Mouse (Mus musculus) ES-Bruce4 (cell line): ENCODE data around the gene Tnni3k. TPM values are rescaled to one million over a fixed set of nuclear protein-coding genes. Genes with fewer than 3 reads are reported as not detected.

Experiments
- H3K27ac ChIP-seq: 2 replicates; pipeline ENCODE4 v1.5.1; 2012; ENCODE audit warnings: low read length, inconsistent platforms; ENCODE audit not compliant: insufficient read depth
- H3K27me3 ChIP-seq: 2 replicates; pipeline ENCODE4 v1.6.1; 2012; ENCODE audit warnings: mild to moderate bottlenecking, low read length, inconsistent platforms; ENCODE audit not compliant: control insufficient read depth, poor library complexity, insufficient read depth, severe bottlenecking
- H3K36me3 ChIP-seq: 2 replicates; pipeline ENCODE4 v1.6.1; 2012; ENCODE audit warnings: inconsistent platforms, mild to moderate bottlenecking, low read length, moderate library complexity; ENCODE audit not compliant: control insufficient read depth, poor library complexity, insufficient read depth, severe bottlenecking
- H3K4me1 ChIP-seq: one replicate; pipeline ENCODE4 v1.8.1; 2011; ENCODE audit warnings: low read length; ENCODE audit not compliant: control insufficient read depth, insufficient read depth
- H3K4me3 ChIP-seq: 2 replicates; pipeline ENCODE4 v1.5.1; 2011; ENCODE audit warnings: low read depth, mild to moderate bottlenecking, low read length
- H3K9ac ChIP-seq: 2 replicates; pipeline ENCODE4 v1.6.1; 2012; ENCODE audit warnings: low read depth, mild to moderate bottlenecking, inconsistent platforms; ENCODE audit not compliant: poor library complexity, severe bottlenecking
- H3K9me3 ChIP-seq: replicated peaks from 2 replicates; pipeline ENCODE4 v1.6.1; 2012; ENCODE audit warnings: mild to moderate bottlenecking, low read length, inconsistent platforms; ENCODE audit not compliant: control insufficient read depth, poor library complexity, insufficient read depth, severe bottlenecking
- CTCF ChIP-seq: IDR thresholded peaks from one replicate; pipeline ENCODE4 v1.8.1; 2011; ENCODE audit warnings: low read depth, low read length
- EP300 ChIP-seq: IDR thresholded peaks from 2 replicates; pipeline ENCODE4 v1.6.1; 2011; ENCODE audit warnings: low read depth, low read length; ENCODE audit not compliant: insufficient read depth
- POLR2A ChIP-seq: IDR thresholded peaks from one replicate; pipeline ENCODE4 v1.8.1; 2011; ENCODE audit warnings: low read length; ENCODE audit not compliant: insufficient read depth
- polyA plus RNA-seq: library from polyadenylated mRNA; stranded (reverse); fragments of >200 nt; gene quantifications from 2 replicates; pipeline ENCODE4 v1.2.4, GENCODE M21; 2011; ENCODE audit warnings: low read depth; ENCODE audit not compliant: missing spikeins, insufficient read depth, insufficient read length

The Tnni3k gene
- polyA plus RNA-seq, 1 experiment, result not detected

- Histone ChIP-seq H3K9ac (no peak overlapping the region), H3K36me3 (no peaks in the 10 kb centered on the region)
- TF ChIP-seq EP300 (no peak), CTCF (no peak), POLR2A (no peak)
Measured at GRCm38 (mm10) chr3:154800454-154800853, 254.8 kb downstream of the Tnni3k start.

DNA sequence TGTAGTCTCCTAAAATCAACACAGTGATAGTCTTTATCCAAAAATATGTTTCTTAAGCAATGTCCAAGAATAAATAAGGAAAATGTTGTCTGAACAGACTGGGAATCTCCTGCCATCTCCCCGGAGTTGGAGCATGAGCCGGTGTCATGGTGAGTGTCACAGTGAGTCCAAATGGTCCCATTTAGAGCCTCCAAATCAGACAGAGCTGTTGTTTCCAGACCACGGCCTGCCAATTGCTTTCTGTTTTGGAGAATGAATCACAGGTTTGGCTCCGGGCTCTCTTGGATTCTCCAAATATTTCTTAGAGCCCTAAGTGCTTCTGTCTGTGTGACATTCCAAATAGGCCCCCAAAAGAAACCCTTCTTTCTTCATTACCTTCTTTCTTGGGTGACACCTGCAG lies 256.4 kb downstream of the Tnni3k start:
- H3K27ac ChIP-seq, result no peak overlapping the region
- H3K4me3 ChIP-seq, result no peak overlapping the region
- H3K36me3 ChIP-seq, result no peaks in the 10 kb centered on the region
- no peak overlapping the region for H3K9ac ChIP-seq
- H3K4me1 ChIP-seq, result no peaks in the 10 kb centered on the region
- H3K27me3 ChIP-seq, result no peaks in the 10 kb centered on the region
- H3K9me3 ChIP-seq, result no peaks in the 10 kb centered on the region
- TF ChIP-seq CTCF (no peak), POLR2A (no peak), EP300 (no peak)

More at GRCm38 (mm10) chr3:154800454-154800853, 254.8 kb downstream of the Tnni3k start:
- Histone ChIP-seq H3K4me3 (no peak overlapping the region), H3K9me3 (no peaks in the 10 kb centered on the region), H3K27ac (no peak overlapping the region), H3K27me3 (no peaks in the 10 kb centered on the region), H3K4me1 (no peaks in the 10 kb centered on the region)

DNA sequence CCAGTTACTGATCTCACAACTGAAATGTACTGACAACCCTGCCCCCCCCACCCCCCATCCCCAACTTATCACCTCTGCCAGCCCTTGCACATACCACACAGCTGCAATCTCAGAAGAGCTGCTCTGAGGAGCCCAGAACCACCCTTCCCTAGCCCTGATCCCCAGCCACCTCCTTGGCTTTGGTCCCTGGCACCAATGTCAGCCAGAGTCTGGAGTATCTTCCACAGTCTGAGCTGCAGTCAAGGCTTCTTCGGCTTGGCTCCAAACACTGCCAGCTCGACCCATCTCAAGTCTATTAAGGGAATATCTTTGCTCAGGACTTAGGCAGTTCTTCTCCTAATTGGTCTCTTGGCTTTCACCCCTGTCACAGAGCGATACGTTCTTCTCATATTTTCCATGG lies 261.6 kb downstream of the Tnni3k start:
- Histone ChIP-seq H3K4me3 (no peak overlapping the region), H3K27me3 (no peaks in the 10 kb centered on the region), H3K9ac (no peak overlapping the region), H3K27ac (no peak overlapping the region), H3K4me1 (no peaks in the 10 kb centered on the region), H3K36me3 (no peaks in the 10 kb centered on the region), H3K9me3 (no peaks in the 10 kb centered on the region)
- no peak for TF ChIP-seq CTCF
- TF ChIP-seq POLR2A, result no peak
- TF ChIP-seq EP300, result no peak

GRCm38 (mm10) chr3:154787611-154788010 lies 267.6 kb downstream of the Tnni3k start:
- no peak overlapping the region for H3K9ac ChIP-seq
- no peaks in the 10 kb centered on the region for H3K9me3 ChIP-seq
- no peak for TF ChIP-seq POLR2A
- no peak for TF ChIP-seq EP300
- no peak for TF ChIP-seq CTCF
- H3K27me3 ChIP-seq, result no peaks in the 10 kb centered on the region
- no peak overlapping the region for H3K4me3 ChIP-seq
- no peaks in the 10 kb centered on the region for H3K4me1 ChIP-seq
- H3K36me3 ChIP-seq, result no peaks in the 10 kb centered on the region
- no peak overlapping the region for H3K27ac ChIP-seq

- Histone ChIP-seq H3K9ac (no peak overlapping the region), H3K4me1 (no peaks in the 10 kb centered on the region), H3K27ac (no peak overlapping the region), H3K27me3 (no peaks in the 10 kb centered on the region), H3K9me3 (no peaks in the 10 kb centered on the region), H3K4me3 (no peak overlapping the region), H3K36me3 (no peaks in the 10 kb centered on the region)
- no peak for TF ChIP-seq EP300
- TF ChIP-seq POLR2A, result no peak
- TF ChIP-seq CTCF, result no peak
Measured at GRCm38 (mm10) chr3:154786354-154786753, 268.9 kb downstream of the Tnni3k start.

DNA sequence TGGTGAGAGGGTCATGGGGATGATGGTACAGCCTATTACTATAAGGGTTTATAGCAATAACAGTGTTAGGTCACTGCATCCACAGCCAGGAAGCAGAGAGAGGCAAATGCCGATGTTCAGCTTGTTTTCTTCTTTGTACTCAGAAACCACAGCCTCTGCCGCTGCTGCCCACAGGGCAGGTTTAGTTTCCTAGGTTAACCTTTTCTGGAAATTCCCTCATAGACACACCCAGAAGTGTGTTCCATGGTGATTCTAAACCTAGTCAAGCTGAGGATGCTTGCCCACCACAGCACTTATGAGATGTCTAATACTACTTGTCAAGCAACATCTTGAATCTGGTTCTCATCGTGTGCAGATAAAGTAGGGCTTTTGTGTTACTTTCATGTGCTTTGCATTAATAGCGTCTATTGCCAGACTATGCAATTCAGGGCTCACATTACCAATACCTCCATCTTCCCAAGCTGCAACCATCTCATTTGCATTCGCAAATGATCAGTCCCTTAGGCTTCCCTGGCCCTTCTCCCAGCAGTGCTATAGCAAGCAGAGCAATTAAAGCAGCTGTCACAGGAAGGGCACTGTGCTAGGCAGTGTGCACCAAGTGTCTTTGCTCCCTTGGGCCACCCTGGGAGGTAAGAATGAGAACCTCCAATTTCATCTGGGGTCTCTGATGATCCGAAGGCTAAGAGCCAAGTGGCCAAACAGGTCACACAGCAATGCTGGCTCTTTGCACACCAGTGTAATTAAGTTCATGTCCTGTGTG lies 276.2 kb downstream of the Tnni3k start:
- no peak for TF ChIP-seq EP300
- TF ChIP-seq CTCF, result no peak
- no peak for TF ChIP-seq POLR2A
- Histone ChIP-seq H3K9me3 (no peaks in the 10 kb centered on the region), H3K27ac (no peak overlapping the region)

More for the DNA sequence above, 276.2 kb downstream of the Tnni3k start:
- Histone ChIP-seq H3K36me3 (no peaks in the 10 kb centered on the region), H3K9ac (no peak overlapping the region), H3K4me1 (peaks cover 4% of the 10 kb centered on the region), H3K27me3 (no peaks in the 10 kb centered on the region), H3K4me3 (no peak overlapping the region)
